Mouse (Mus musculus) hindbrain, embryonic 15.5 days (tissue): ENCODE results near the gene Olfr374. TPM values are rescaled to one million over a fixed set of nuclear protein-coding genes. Genes with fewer than 3 reads are reported as not detected.

ENCODE experiments used
- ATAC-seq: fragments of 200-750 bp; cut with Nextera tagmentation; 2 replicates; pipeline ENCODE4 v1.8.0; 2017; ENCODE audit warnings: low read depth, moderate number of reproducible peaks, moderate TSS enrichment; ENCODE audit not compliant: low FRiP score
- H3K27ac ChIP-seq: fragments of 300-500 bp; sonication (generic); replicated peaks from 2 replicates; pipeline ENCODE4 v1.5.1; 2015; ENCODE audit warnings: mild to moderate bottlenecking, inconsistent platforms
- H3K27me3 ChIP-seq: fragments of 300-500 bp; sonication (generic); 2 replicates; pipeline ENCODE4 v1.6.1; 2015; ENCODE audit warnings: control low read depth, inconsistent platforms
- H3K36me3 ChIP-seq: fragments of 300-500 bp; sonication (generic); 2 replicates; pipeline ENCODE4 v1.6.1; 2015; ENCODE audit warnings: control low read depth, inconsistent platforms
- H3K4me1 ChIP-seq: fragments of 300-500 bp; sonication (generic); replicated peaks from 2 replicates; pipeline ENCODE4 v1.6.1; 2015; ENCODE audit warnings: control low read depth, inconsistent platforms
- H3K4me2 ChIP-seq: fragments of 300-500 bp; sonication (generic); 2 replicates; pipeline ENCODE4 v1.6.1; 2015; ENCODE audit warnings: moderate library complexity, mild to moderate bottlenecking, inconsistent platforms
- H3K4me3 ChIP-seq: fragments of 300-500 bp; sonication (generic); 2 replicates; pipeline ENCODE4 v1.5.1; 2015; ENCODE audit warnings: mild to moderate bottlenecking, inconsistent platforms
- H3K9ac ChIP-seq: fragments of 300-500 bp; sonication (generic); 2 replicates; pipeline ENCODE4 v1.6.1; 2015; ENCODE audit warnings: inconsistent platforms
- H3K9me3 ChIP-seq: fragments of 300-500 bp; sonication (generic); 2 replicates; pipeline ENCODE4 v1.6.1; 2016; ENCODE audit warnings: control low read depth, inconsistent platforms
- WGBS: fragments of 180-500 bp; shearing (Covaris S2); methylation state at CpG from one replicate; pipeline ENCODE4 v1.1.7; 2015; 5-methylcytosine and 5-hydroxymethylcytosine counted together
- polyA plus RNA-seq: library from polyadenylated mRNA; unstranded; fragments of >200 nt; fragmentation: Nextera tagmentation; extraction: Ambion mirVana; gene quantifications from 2 replicates; pipeline ENCODE4 v1.2.1, GENCODE M21; 2015

Olfr374 gene
- polyA plus RNA-seq, 1 experiment from 2014 or later = not detected

GRCm38 (mm10) chr8:72158726-72159125, 51.9 kb downstream of the Olfr374 start:
- Histone ChIP-seq H3K27me3 (no peaks in the 10 kb centered on the region), H3K4me1 (peaks cover 24% of the 10 kb centered on the region), H3K4me3 (no peak overlapping the region), H3K9ac (no peak overlapping the region), H3K4me2 (no peak overlapping the region), H3K36me3 (no peaks in the 10 kb centered on the region), H3K27ac (no peak overlapping the region), H3K9me3 (no peaks in the 10 kb centered on the region)
- WGBS = 75% methylated on average over 3 of the region's 3 CpGs
- ATAC-seq = no peak

- H3K36me3 ChIP-seq = no peaks in the 10 kb centered on the region; the same call in 1 of the 2 replicates
- peak overlapping the region; percentile 64 for H3K9ac ChIP-seq
- no peak overlapping the region for H3K27ac ChIP-seq
- no peaks in the 10 kb centered on the region for H3K27me3 ChIP-seq
- WGBS = 57% methylated on average over 3 of the region's 3 CpGs
- H3K4me2 ChIP-seq = peak overlapping the region; percentile 74
- ATAC-seq = no peak
- peaks cover 24% of the 10 kb centered on the region for H3K4me1 ChIP-seq
- peak overlapping the region; percentile 85 for H3K4me3 ChIP-seq
- no peaks in the 10 kb centered on the region for H3K9me3 ChIP-seq
Measured at GRCm38 (mm10) chr8:72160007-72160406, 53.2 kb downstream of the Olfr374 start.

GRCm38 (mm10) chr8:72160707-72161697, 54.2 kb downstream of the Olfr374 start, which contains the start of gene Rab8a:
Gene Rab8a (plus strand): TSS chr8:72161200.
- peak within 1 kb of the TSS; percentile 74 for H3K4me2 ChIP-seq
- H3K4me1 ChIP-seq = peaks cover 24% of the 10 kb centered on the region
- peak within 1 kb of the TSS; percentile 84 for H3K27ac ChIP-seq
- peak; percentile 99 for ATAC-seq
- H3K27me3 ChIP-seq = no peaks in the 10 kb centered on the region
- peak within 1 kb of the TSS; percentile 85 for H3K4me3 ChIP-seq
- H3K36me3 ChIP-seq = no peaks in the 10 kb centered on the region; the same call in 1 of the 2 replicates
- WGBS = under 1% methylated on average over 82 of the region's 82 CpGs
- no peaks in the 10 kb centered on the region for H3K9me3 ChIP-seq
- peak within 1 kb of the TSS; percentile 87 for H3K9ac ChIP-seq

GRCm38 (mm10) chr8:72162821-72163220, 56.0 kb downstream of the Olfr374 start:
- Histone ChIP-seq H3K36me3 (no peaks in the 10 kb centered on the region; the same call in 1 of the 2 replicates), H3K4me2 (0 out of 2 replicates have a peak overlapping the region, but pooled peaks have one; percentile 74)
- ATAC-seq = no peak

More at GRCm38 (mm10) chr8:72162821-72163220, 56.0 kb downstream of the Olfr374 start:
- no peak overlapping the region for H3K9ac ChIP-seq
- no peaks in the 10 kb centered on the region for H3K9me3 ChIP-seq
- no peak overlapping the region for H3K4me3 ChIP-seq
- H3K4me1 ChIP-seq = peaks cover 24% of the 10 kb centered on the region
- no peaks in the 10 kb centered on the region for H3K27me3 ChIP-seq
- no peak overlapping the region for H3K27ac ChIP-seq

Other genes starting within 250 kb of the Olfr374 start
- gene Zfp709, start 225.0 kb upstream of the Olfr374 start, polyA plus RNA-seq = 6.6 and 8.3 TPM in 2 replicates
- 14.2 and 16.7 TPM in 2 replicates for gene Zfp882, start 198.4 kb upstream of the Olfr374 start, polyA plus RNA-seq
- gene Zfp617, start 198.4 kb upstream of the Olfr374 start, polyA plus RNA-seq = 31.5 and 32.9 TPM in 2 replicates
- 18.1 and 19.2 TPM in 2 replicates for gene Zfp961, start 156.0 kb upstream of the Olfr374 start, polyA plus RNA-seq
- 0.40 and 1.1 TPM in 2 replicates for gene Cyp4f18, start 97.4 kb upstream of the Olfr374 start, polyA plus RNA-seq
- gene Olfr372, start 65.8 kb upstream of the Olfr374 start, polyA plus RNA-seq = 0.04 TPM in 1 of 2 replicates, not detected in the other
- not detected in 2 replicates for gene Olfr373, start 23.9 kb upstream of the Olfr374 start, polyA plus RNA-seq
- gene Tpm4, start 27.9 kb downstream of the Olfr374 start, polyA plus RNA-seq = 187 and 202 TPM in 2 replicates
- gene Rab8a, start 54.2 kb downstream of the Olfr374 start, polyA plus RNA-seq = 84.2 and 85.7 TPM in 2 replicates
- not detected in 2 replicates for gene Hsh2d, start 82.6 kb downstream of the Olfr374 start, polyA plus RNA-seq
- gene Cib3, start 105.8 kb downstream of the Olfr374 start, polyA plus RNA-seq = not detected in 2 replicates
- not detected in 2 replicates for gene Gm11034, start 106.6 kb downstream of the Olfr374 start, polyA plus RNA-seq
- gene Fam32a, start 112.7 kb downstream of the Olfr374 start, polyA plus RNA-seq = 91.8 and 97.1 TPM in 2 replicates
- gene Ap1m1, start 133.0 kb downstream of the Olfr374 start, polyA plus RNA-seq = 238 and 278 TPM in 2 replicates
- gene Gm10282, start 198.2 kb downstream of the Olfr374 start, polyA plus RNA-seq = 9.8 and 12.5 TPM in 2 replicates
- 6.4 and 6.9 TPM in 2 replicates for gene Klf2, start 212.0 kb downstream of the Olfr374 start, polyA plus RNA-seq